Mouse (Mus musculus): ENCODE measurements around the gene Pgap2. TPM values are rescaled to one million over a fixed set of nuclear protein-coding genes. Genes with fewer than 3 reads are reported as not detected.
"Not testable (repeated sequence)": the region's sequence is repeated elsewhere in the genome, so short reads cannot be mapped to it uniquely, and the experiment has no call there.

Gene Pgap2
- polyA plus RNA-seq, 1 experiment from 2014 or later, result 48.9 TPM

- no peak for ATAC-seq (ENCODE audit: insufficient read depth, low FRiP score, low TSS enrichment)
- H3K36me3 ChIP-seq (ENCODE audit: control insufficient read depth, insufficient read depth, low read length), result no peaks in the 10 kb centered on the region
- no peaks in the 10 kb centered on the region for H3K27me3 ChIP-seq (ENCODE audit: control insufficient read depth, insufficient read depth, low read length)
- no peak overlapping the region for H3K9ac ChIP-seq (ENCODE audit: low read length)
- no peak overlapping the region for H3K4me3 ChIP-seq (ENCODE audit: low read depth, low read length)
- no peak for DNase-seq (ENCODE audit: low spot score)
- H3K4me2 ChIP-seq (ENCODE audit: low read depth), result no peak overlapping the region
- no peaks in the 10 kb centered on the region for H3K4me1 ChIP-seq (ENCODE audit: control insufficient read depth, insufficient read depth, low read length)
- WGBS, result 85% methylated on average over 3 of the region's 3 CpGs
- no peak overlapping the region for H3K27ac ChIP-seq (ENCODE audit: low read depth, low read length)
- H3K9me3 ChIP-seq (ENCODE audit: control insufficient read depth, low read length), result no peaks in the 10 kb centered on the region
Measured at GRCm38 (mm10) chr7:102256636-102257035, 46.6 kb downstream of the Pgap2 start.

DNA sequence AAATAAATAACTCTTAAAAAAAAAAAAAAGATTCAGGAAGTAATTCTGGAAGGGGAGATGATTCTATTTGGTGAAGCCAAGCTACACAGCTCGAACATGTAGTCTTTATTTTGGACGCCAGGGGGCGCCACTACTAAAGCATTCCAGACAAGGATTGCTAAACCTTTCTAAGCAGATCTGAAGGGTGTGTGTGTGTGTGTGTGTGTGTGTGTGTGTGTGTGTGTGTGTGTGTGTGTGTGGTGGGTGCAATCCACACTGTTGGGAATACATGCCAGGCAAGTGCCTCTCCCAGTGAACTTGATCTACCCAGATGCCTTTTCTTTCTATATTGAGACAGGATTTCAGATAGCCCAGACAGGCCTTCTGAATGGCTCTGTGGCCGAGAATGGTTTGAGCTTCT is 48.2 kb downstream of the Pgap2 start:
- Histone ChIP-seq H3K27ac (ENCODE audit: low read depth, low read length) (no peak overlapping the region), H3K36me3 (ENCODE audit: control insufficient read depth, insufficient read depth, low read length) (no peaks in the 10 kb centered on the region), H3K9me3 (ENCODE audit: control insufficient read depth, low read length) (no peaks in the 10 kb centered on the region), H3K4me1 (ENCODE audit: control insufficient read depth, insufficient read depth, low read length) (no peaks in the 10 kb centered on the region), H3K4me2 (ENCODE audit: low read depth) (no peak overlapping the region), H3K27me3 (ENCODE audit: control insufficient read depth, insufficient read depth, low read length) (no peaks in the 10 kb centered on the region), H3K4me3 (ENCODE audit: low read depth, low read length) (no peak overlapping the region), H3K9ac (ENCODE audit: low read length) (no peak overlapping the region)
- WGBS, result 21% methylated on average over 4 of the region's 4 CpGs
- ATAC-seq (ENCODE audit: insufficient read depth, low FRiP score, low TSS enrichment) (peak; percentile 45), DNase-seq (ENCODE audit: low spot score) (peak; percentile 80)

GRCm38 (mm10) chr7:102258753-102259152 is 48.7 kb downstream of the Pgap2 start:
- DNase-seq (ENCODE audit: low spot score), result no peak
- ATAC-seq (ENCODE audit: insufficient read depth, low FRiP score, low TSS enrichment), result no peak
- no peaks in the 10 kb centered on the region for H3K4me1 ChIP-seq (ENCODE audit: control insufficient read depth, insufficient read depth, low read length)
- H3K4me2 ChIP-seq (ENCODE audit: low read depth), result no peak overlapping the region
- no peaks in the 10 kb centered on the region for H3K36me3 ChIP-seq (ENCODE audit: control insufficient read depth, insufficient read depth, low read length)
- no peak overlapping the region for H3K27ac ChIP-seq (ENCODE audit: low read depth, low read length)
- WGBS, result 68% methylated on average over 3 of the region's 3 CpGs
- no peak overlapping the region for H3K9ac ChIP-seq (ENCODE audit: low read length)
- H3K27me3 ChIP-seq (ENCODE audit: control insufficient read depth, insufficient read depth, low read length), result no peaks in the 10 kb centered on the region
- no peak overlapping the region for H3K4me3 ChIP-seq (ENCODE audit: low read depth, low read length)
- H3K9me3 ChIP-seq (ENCODE audit: control insufficient read depth, low read length), result no peaks in the 10 kb centered on the region

DNA sequence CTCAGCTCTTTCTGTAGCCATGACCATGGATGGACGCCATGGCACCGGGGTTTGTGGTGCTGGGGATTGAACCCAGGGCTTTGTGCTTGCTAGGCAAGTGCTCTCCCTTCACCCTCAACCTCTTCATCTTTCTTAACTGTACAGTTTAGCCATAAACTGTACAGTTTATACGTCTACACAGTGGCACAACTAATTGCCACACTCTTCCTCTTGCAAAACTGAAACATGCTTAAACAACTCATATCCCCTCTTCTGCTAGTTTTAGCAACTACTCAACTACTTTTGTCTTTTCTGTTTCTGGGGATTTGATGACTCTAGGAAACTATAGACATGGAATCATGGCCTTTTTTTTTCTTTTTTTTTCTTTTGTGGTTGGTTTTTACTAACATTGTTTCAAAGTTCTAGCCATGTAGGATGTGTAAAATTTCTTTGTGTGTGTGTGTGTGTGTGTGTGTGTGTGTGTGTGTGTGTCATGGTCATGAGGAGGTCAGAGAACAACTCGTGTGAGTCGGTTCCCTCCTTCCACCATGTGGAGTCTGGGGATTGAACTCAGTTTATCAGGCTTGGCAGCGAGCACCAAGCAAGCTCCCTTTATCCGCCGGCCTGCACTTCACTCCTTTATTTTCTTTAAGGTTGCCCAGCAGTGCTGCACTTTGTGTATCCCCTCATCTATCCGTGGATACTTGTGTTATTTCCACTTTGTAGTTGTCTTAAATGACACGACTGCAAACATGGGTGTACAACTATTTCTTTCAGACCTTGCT is 49.9 kb downstream of the Pgap2 start:
- DNase-seq (ENCODE audit: low spot score) (no peak), ATAC-seq (ENCODE audit: insufficient read depth, low FRiP score, low TSS enrichment) (no peak)
- Histone ChIP-seq H3K9me3 (ENCODE audit: control insufficient read depth, low read length) (no peaks in the 10 kb centered on the region), H3K27me3 (ENCODE audit: control insufficient read depth, insufficient read depth, low read length) (no peaks in the 10 kb centered on the region), H3K36me3 (ENCODE audit: control insufficient read depth, insufficient read depth, low read length) (no peaks in the 10 kb centered on the region), H3K9ac (ENCODE audit: low read length) (no peak overlapping the region), H3K4me3 (ENCODE audit: low read depth, low read length) (no peak overlapping the region), H3K27ac (ENCODE audit: low read depth, low read length) (no peak overlapping the region), H3K4me2 (ENCODE audit: low read depth) (no peak overlapping the region), H3K4me1 (ENCODE audit: control insufficient read depth, insufficient read depth, low read length) (no peaks in the 10 kb centered on the region)
- WGBS, result 85% methylated on average over 10 of the region's 10 CpGs

GRCm38 (mm10) chr7:102260518-102260917 is 50.5 kb downstream of the Pgap2 start:
- no peaks in the 10 kb centered on the region for H3K9me3 ChIP-seq (ENCODE audit: control insufficient read depth, low read length)
- H3K27ac ChIP-seq (ENCODE audit: low read depth, low read length), result no peak overlapping the region
- no peak overlapping the region for H3K4me3 ChIP-seq (ENCODE audit: low read depth, low read length)
- no peaks in the 10 kb centered on the region for H3K4me1 ChIP-seq (ENCODE audit: control insufficient read depth, insufficient read depth, low read length)
- WGBS, result 89% methylated on average over 1 of the region's 1 CpGs
- H3K27me3 ChIP-seq (ENCODE audit: control insufficient read depth, insufficient read depth, low read length), result no peaks in the 10 kb centered on the region
- no peak overlapping the region for H3K4me2 ChIP-seq (ENCODE audit: low read depth)
- DNase-seq (ENCODE audit: low spot score) (no peak), ATAC-seq (ENCODE audit: insufficient read depth, low FRiP score, low TSS enrichment) (no peak)
- no peaks in the 10 kb centered on the region for H3K36me3 ChIP-seq (ENCODE audit: control insufficient read depth, insufficient read depth, low read length)
- H3K9ac ChIP-seq (ENCODE audit: low read length), result no peak overlapping the region

GRCm38 (mm10) chr7:102263020-102263419 is 53.0 kb downstream of the Pgap2 start:
- no peak for ATAC-seq (ENCODE audit: insufficient read depth, low FRiP score, low TSS enrichment)
- Histone ChIP-seq H3K27ac (ENCODE audit: low read depth, low read length) (no peak overlapping the region), H3K9me3 (ENCODE audit: control insufficient read depth, low read length) (no peaks in the 10 kb centered on the region), H3K9ac (ENCODE audit: low read length) (no peak overlapping the region), H3K36me3 (ENCODE audit: control insufficient read depth, insufficient read depth, low read length) (no peaks in the 10 kb centered on the region), H3K4me3 (ENCODE audit: low read depth, low read length) (no peak overlapping the region), H3K27me3 (ENCODE audit: control insufficient read depth, insufficient read depth, low read length) (peaks cover 2% of the 10 kb centered on the region; the same call in 1 of the 2 replicates), H3K4me1 (ENCODE audit: control insufficient read depth, insufficient read depth, low read length) (no peaks in the 10 kb centered on the region), H3K4me2 (ENCODE audit: low read depth) (no peak overlapping the region)
- no peak for DNase-seq (ENCODE audit: low spot score)
- whole genome bisulfite sequencing, result 89% methylated on average over 2 of the region's 2 CpGs

DNA sequence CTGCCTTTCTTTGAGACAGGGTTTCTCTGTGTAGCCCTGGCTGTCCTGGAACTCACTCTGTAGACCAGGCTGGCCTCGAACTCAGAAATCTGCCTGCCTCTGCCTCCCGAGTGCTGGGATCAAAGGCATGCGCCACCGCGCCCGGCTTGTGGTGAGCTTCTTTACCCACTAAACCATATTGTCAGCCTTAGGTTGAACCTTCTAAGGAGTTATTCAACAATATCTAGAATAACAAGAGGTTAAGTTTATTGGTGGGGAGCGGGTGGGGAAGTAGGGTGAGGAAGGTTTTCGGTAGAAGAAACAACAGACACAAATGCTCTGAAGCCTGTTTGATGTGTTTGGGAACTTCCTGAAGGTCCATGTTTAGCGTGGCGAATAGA is 56.0 kb downstream of the Pgap2 start:
- H3K4me3 ChIP-seq (ENCODE audit: low read depth, low read length); H3K4me1 ChIP-seq (ENCODE audit: control insufficient read depth, insufficient read depth, low read length); H3K27me3 ChIP-seq (ENCODE audit: control insufficient read depth, insufficient read depth, low read length); H3K27ac ChIP-seq (ENCODE audit: low read depth, low read length); H3K4me2 ChIP-seq (ENCODE audit: low read depth); ATAC-seq (ENCODE audit: insufficient read depth, low FRiP score, low TSS enrichment); H3K9me3 ChIP-seq (ENCODE audit: control insufficient read depth, low read length); DNase-seq (ENCODE audit: low spot score); H3K36me3 ChIP-seq (ENCODE audit: control insufficient read depth, insufficient read depth, low read length); H3K9ac ChIP-seq (ENCODE audit: low read length): not testable (repeated sequence)
- WGBS, result 93% methylated on average over 10 of the region's 10 CpGs

DNA sequence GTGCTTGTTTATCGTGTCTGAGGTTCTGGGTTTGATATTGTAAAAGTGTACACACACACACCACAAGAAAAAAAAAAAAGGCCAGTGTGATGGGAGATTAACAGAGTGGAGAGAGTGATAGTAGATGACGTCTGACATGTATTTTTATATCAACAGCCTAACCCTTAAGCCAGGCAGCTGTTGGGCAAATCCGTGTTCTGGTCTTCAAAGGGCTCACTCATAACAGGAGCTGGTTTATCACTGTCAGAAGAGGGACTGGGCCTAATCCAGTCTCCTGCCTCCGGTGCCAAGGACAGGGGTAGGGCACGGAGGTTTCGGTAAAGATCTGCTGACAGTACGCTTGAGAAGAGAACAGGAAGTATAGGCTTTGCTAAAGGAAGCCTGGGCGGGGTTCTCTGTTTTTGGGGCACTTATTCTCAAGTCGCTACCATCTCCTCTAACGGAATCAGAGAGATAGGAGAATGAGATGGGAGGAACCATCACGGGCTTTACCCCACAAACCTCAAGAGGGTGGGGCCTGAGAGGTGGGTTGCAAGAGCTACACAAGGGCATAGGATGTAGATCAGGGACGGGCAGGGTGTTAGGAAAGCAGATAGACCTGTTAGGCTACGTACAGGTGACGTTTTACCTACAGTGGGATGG is 56.5 kb downstream of the Pgap2 start:
- H3K4me3 ChIP-seq (ENCODE audit: low read depth, low read length), result no peak overlapping the region
- H3K27ac ChIP-seq (ENCODE audit: low read depth, low read length), result no peak overlapping the region
- no peaks in the 10 kb centered on the region for H3K9me3 ChIP-seq (ENCODE audit: control insufficient read depth, low read length)
- H3K4me1 ChIP-seq (ENCODE audit: control insufficient read depth, insufficient read depth, low read length), result peaks cover 2% of the 10 kb centered on the region; the same call in 1 of the 2 replicates
- ATAC-seq (ENCODE audit: insufficient read depth, low FRiP score, low TSS enrichment) (no peak; the same call in 1 of the 2 replicates), DNase-seq (ENCODE audit: low spot score) (no peak)
- H3K27me3 ChIP-seq (ENCODE audit: control insufficient read depth, insufficient read depth, low read length), result peaks cover 8% of the 10 kb centered on the region; the same call in 1 of the 2 replicates
- H3K4me2 ChIP-seq (ENCODE audit: low read depth), result no peak overlapping the region; the same call in 1 of the 2 replicates
- no peak overlapping the region for H3K9ac ChIP-seq (ENCODE audit: low read length)
- 52% methylated on average over 14 of the region's 14 CpGs for WGBS
- H3K36me3 ChIP-seq (ENCODE audit: control insufficient read depth, insufficient read depth, low read length), result no peaks in the 10 kb centered on the region

- H3K36me3 ChIP-seq (ENCODE audit: control insufficient read depth, insufficient read depth, low read length), result no peaks in the 10 kb centered on the region
- WGBS, result 0% methylated on average over 34 of the region's 34 CpGs
- peaks cover 2% of the 10 kb centered on the region; the same call in 1 of the 2 replicates for H3K4me1 ChIP-seq (ENCODE audit: control insufficient read depth, insufficient read depth, low read length)
- DNase-seq (ENCODE audit: low spot score), result peak; percentile 94
- no peak overlapping the region for H3K27ac ChIP-seq (ENCODE audit: low read depth, low read length)
- peak overlapping the region; percentile 95 for H3K4me2 ChIP-seq (ENCODE audit: low read depth)
- no peaks in the 10 kb centered on the region for H3K9me3 ChIP-seq (ENCODE audit: control insufficient read depth, low read length)
- H3K27me3 ChIP-seq (ENCODE audit: control insufficient read depth, insufficient read depth, low read length), result peaks cover 8% of the 10 kb centered on the region; the same call in 1 of the 2 replicates
- ATAC-seq (ENCODE audit: insufficient read depth, low FRiP score, low TSS enrichment), result peak; percentile 89
- H3K9ac ChIP-seq (ENCODE audit: low read length), result peak overlapping the region; percentile 69
- peak overlapping the region; percentile 87 for H3K4me3 ChIP-seq (ENCODE audit: low read depth, low read length)
Measured at GRCm38 (mm10) chr7:102267113-102267579, 57.1 kb downstream of the Pgap2 start.
